Mouse (Mus musculus) forebrain, embryonic 14.5 days (tissue): ENCODE measurements around the gene Gm28539. TPM values are rescaled to one million over a fixed set of nuclear protein-coding genes. Genes with fewer than 3 reads are reported as not detected.

ENCODE experiments used
- ATAC-seq: fragments of 200-750 bp; cut with Nextera tagmentation; 2 replicates; pipeline ENCODE4 v1.8.0; 2017; ENCODE audit warnings: mild to moderate bottlenecking, moderate library complexity
- DNase-seq: peaks from one replicate; pipeline ENCODE4 v3.0.0-alpha.2; 2015; ENCODE audit warnings: low spot score
- H3K27ac ChIP-seq: fragments of 300-500 bp; sonication (generic); 2 replicates; pipeline ENCODE4 v1.5.1; 2014; ENCODE audit warnings: low read depth, mild to moderate bottlenecking, control low read depth, low read length, moderate library complexity
- H3K27me3 ChIP-seq: fragments of 300-500 bp; sonication (generic); replicated peaks from 2 replicates; pipeline ENCODE4 v1.6.1; 2014; ENCODE audit warnings: low read length, control low read depth, mixed read lengths; ENCODE audit not compliant: control insufficient read depth, insufficient read depth
- H3K36me3 ChIP-seq: fragments of 300-500 bp; sonication (generic); 2 replicates; pipeline ENCODE4 v1.6.1; 2014; ENCODE audit warnings: low read length, control low read depth; ENCODE audit not compliant: control insufficient read depth, insufficient read depth
- H3K4me1 ChIP-seq: fragments of 300-500 bp; sonication (generic); 2 replicates; pipeline ENCODE4 v1.6.1; 2014; ENCODE audit warnings: antibody characterized with exemption, low read length, control low read depth; ENCODE audit not compliant: control insufficient read depth, insufficient read depth
- H3K4me2 ChIP-seq: fragments of 300-500 bp; sonication (generic); 2 replicates; pipeline ENCODE4 v1.6.1; 2014; ENCODE audit warnings: mild to moderate bottlenecking, control low read depth, low read length
- H3K4me3 ChIP-seq: fragments of 300-500 bp; sonication (generic); 2 replicates; pipeline ENCODE4 v1.5.1; 2014; ENCODE audit warnings: low read depth, low read length, control low read depth
- H3K9ac ChIP-seq: fragments of 300-500 bp; sonication (generic); 2 replicates; pipeline ENCODE4 v1.6.1; 2014; ENCODE audit warnings: mild to moderate bottlenecking, low read length, control low read depth, moderate library complexity
- H3K9me3 ChIP-seq: fragments of 300-500 bp; sonication (generic); replicated peaks from 2 replicates; pipeline ENCODE4 v1.6.1; 2016; ENCODE audit warnings: low read length, control low read depth, mixed read lengths; ENCODE audit not compliant: control insufficient read depth
- WGBS: fragments of 180-500 bp; shearing (Covaris S2); extraction: QIAGEN DNeasy Blood & Tissue Kit; methylation state at CpG from one replicate; pipeline ENCODE4 v1.1.7; 2014; 5-methylcytosine and 5-hydroxymethylcytosine counted together
- polyA plus RNA-seq: library from polyadenylated mRNA; unstranded; fragments of >200 nt; fragmentation: Nextera tagmentation; extraction: Ambion mirVana; gene quantifications from 2 replicates; pipeline ENCODE4 v1.2.1, GENCODE M21; 2014

Gm28539 gene
- polyA plus RNA-seq, 1 experiment from 2014 or later, result not detected

DNA sequence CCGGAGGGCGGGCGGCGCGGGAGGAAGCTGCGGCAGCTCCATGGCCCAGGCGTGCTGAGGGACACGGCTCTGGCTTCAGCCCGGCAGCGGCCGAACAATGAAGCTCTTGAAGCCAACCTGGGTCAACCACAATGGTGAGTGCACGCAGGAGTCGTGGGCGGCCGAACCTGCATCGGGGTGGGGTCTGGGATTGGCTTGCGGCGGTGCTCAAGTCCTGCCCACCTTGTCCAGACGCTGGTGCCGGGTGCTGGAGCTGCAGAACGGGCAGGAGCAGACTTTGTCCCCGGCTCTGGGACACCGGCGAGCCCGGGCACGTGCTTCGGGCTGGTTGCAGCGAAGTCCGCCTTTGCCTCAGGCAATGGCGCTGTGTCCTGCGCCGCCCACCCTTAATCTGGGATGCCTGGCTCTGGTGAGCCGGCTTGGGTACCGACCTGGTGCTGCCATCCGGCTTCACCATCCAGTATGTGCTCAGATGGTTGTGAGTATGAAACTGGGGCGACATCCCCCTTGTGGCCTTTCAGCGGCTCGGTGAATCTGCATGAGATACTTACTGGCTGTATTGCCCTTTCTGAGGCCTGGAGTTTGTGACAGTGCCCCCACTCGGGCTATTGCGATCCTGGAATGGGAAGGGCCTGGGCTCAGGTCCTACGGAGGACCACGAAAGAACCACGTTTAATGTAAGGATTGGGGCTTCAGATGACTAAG lies 41.2 kb downstream of the Gm28539 start:
- under 1% methylated on average over 35 of the region's 43 CpGs for WGBS
- ATAC-seq (peak; percentile 25), DNase-seq (peak; percentile 74)

DNA sequence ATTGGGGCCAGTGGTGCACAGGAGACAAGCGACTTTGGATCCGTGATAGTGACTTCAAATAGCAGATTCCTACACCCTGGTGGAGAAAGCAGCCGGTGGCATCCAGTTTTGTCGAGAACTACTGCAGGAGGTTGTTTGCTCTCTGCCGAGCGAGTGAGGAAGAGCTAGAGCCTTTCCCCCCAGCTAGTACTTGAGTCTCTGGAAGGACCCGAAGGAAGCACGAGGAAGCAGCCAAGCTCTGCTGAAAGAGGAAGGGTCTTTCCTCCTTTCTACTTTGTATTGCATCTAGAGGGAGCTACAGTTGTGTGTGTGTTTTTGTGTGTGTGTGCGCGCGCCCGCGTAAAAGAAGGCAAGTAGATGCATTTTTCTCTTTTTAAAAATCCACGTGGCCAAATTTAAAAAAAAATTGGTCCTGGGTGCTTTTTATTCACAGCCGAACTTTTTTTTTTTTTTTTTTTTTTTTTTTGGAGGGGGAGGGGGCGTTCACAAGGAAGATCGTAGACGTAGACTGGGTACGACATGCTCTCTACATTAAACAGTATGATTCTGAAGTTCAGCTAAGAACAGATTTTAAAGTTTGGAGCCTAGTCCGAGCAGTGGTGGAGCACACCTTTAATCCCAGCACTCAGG lies 41.8 kb downstream of the Gm28539 start:
- peaks cover 15% of the 10 kb centered on the region; the same call in 1 of the 2 replicates for H3K36me3 ChIP-seq
- no peak for ATAC-seq
- no peaks in the 10 kb centered on the region for H3K27me3 ChIP-seq
- 29% methylated on average over 20 of the region's 20 CpGs for WGBS
- H3K9me3 ChIP-seq, result no peaks in the 10 kb centered on the region
- DNase-seq, result peak; percentile 1
- peak overlapping the region; percentile 94 for H3K27ac ChIP-seq
- H3K4me1 ChIP-seq, result peaks cover 6% of the 10 kb centered on the region
- H3K9ac ChIP-seq, result peak overlapping the region; percentile 97
- H3K4me3 ChIP-seq, result peak overlapping the region; percentile 90
- H3K4me2 ChIP-seq, result peak overlapping the region; percentile 80

More for the DNA sequence above, 41.2 kb downstream of the Gm28539 start:
- Histone ChIP-seq H3K4me3 (peak overlapping the region; percentile 90), H3K9ac (peak overlapping the region; percentile 97), H3K9me3 (no peaks in the 10 kb centered on the region), H3K4me1 (peaks cover 6% of the 10 kb centered on the region), H3K36me3 (peaks cover 22% of the 10 kb centered on the region), H3K4me2 (peak overlapping the region; percentile 80), H3K27me3 (no peaks in the 10 kb centered on the region), H3K27ac (peak overlapping the region; percentile 94)

DNA sequence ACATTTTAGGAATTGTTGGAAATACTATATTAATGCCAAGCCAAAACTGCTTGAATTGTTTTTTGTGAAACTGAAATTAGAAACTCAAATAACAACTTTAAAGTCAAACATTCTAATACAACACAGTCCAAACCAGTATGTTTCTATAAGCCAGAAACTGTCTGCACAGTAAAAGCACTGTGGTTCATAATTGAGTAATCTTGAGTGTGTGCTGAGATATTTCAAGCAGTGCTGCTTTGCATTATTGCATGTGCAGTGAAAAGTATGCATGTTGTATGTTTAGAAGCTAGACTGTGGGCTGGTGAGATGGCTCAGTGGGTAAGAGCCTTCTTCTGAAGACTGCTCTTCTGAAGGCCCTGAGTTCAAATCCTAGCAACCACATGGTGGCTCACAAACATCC lies 47.7 kb downstream of the Gm28539 start:
- Histone ChIP-seq H3K4me1 (peaks cover 5% of the 10 kb centered on the region), H3K36me3 (0 out of 2 replicates have a peak, but pooled peaks cover 3% of the 10 kb centered on the region), H3K9ac (no peak overlapping the region), H3K27me3 (no peaks in the 10 kb centered on the region), H3K27ac (no peak overlapping the region), H3K9me3 (no peaks in the 10 kb centered on the region), H3K4me3 (no peak overlapping the region), H3K4me2 (no peak overlapping the region)
- no peak for DNase-seq
- no peak for ATAC-seq

DNA sequence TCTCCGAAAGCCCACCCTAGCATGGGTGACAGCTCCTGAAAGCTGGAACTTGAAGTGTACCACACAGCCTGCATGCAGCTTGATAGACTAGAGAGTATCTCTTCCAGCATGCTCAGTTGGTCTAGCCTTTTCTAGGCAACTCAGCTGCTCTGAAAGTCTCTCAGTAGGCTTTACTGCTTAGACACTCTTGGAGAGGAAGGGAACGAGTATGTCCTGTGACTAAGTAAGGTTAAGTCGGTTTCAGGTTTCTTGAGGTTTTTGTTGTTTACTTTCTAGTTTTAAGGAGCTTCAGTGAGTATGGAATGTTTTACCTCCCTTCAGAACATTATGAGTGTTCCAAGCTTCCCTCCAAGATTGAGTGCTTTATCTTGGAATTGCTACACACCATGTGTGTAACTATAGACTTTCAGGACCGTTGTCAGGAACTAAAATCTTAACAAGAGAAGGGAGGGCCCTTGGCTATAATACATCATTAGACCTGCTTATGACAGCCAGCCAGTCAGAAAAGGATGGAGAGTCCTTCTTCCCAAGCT lies 57.5 kb downstream of the Gm28539 start:
- H3K4me1 ChIP-seq, result no peaks in the 10 kb centered on the region
- peaks cover 27% of the 10 kb centered on the region for H3K36me3 ChIP-seq
- ATAC-seq (no peak), DNase-seq (no peak)
- WGBS, result 82% methylated on average over 4 of the region's 4 CpGs
- no peak overlapping the region for H3K9ac ChIP-seq
- H3K4me2 ChIP-seq, result no peak overlapping the region
- no peaks in the 10 kb centered on the region for H3K9me3 ChIP-seq
- H3K27ac ChIP-seq, result no peak overlapping the region
- no peaks in the 10 kb centered on the region for H3K27me3 ChIP-seq
- H3K4me3 ChIP-seq, result no peak overlapping the region

DNA sequence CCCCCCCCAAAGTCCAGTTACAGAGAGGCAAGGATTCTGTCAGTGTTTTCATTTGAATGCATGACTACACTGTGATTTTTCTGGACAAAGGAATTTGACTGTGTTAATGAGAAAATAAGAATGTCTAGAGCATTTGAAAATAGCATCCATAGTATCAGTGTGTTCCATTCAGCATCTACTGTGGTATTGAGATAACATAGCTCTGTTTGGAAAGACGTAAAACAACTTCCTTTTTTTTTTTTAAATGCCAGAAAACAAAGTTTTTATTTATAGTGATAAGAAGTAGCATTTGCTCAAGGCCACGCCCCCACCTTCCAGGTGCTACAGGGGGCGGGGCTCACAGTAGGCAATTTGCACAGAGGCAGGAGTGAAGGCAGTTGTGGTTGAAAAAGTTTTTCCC lies 58.9 kb downstream of the Gm28539 start:
- no peak overlapping the region for H3K4me2 ChIP-seq
- H3K4me1 ChIP-seq, result no peaks in the 10 kb centered on the region
- DNase-seq, result no peak
- H3K27me3 ChIP-seq, result no peaks in the 10 kb centered on the region
- H3K36me3 ChIP-seq, result peaks cover 40% of the 10 kb centered on the region
- WGBS, result 88% methylated on average over 3 of the region's 3 CpGs
- H3K9me3 ChIP-seq, result no peaks in the 10 kb centered on the region
- H3K27ac ChIP-seq, result no peak overlapping the region
- no peak for ATAC-seq
- no peak overlapping the region for H3K9ac ChIP-seq
- H3K4me3 ChIP-seq, result no peak overlapping the region

DNA sequence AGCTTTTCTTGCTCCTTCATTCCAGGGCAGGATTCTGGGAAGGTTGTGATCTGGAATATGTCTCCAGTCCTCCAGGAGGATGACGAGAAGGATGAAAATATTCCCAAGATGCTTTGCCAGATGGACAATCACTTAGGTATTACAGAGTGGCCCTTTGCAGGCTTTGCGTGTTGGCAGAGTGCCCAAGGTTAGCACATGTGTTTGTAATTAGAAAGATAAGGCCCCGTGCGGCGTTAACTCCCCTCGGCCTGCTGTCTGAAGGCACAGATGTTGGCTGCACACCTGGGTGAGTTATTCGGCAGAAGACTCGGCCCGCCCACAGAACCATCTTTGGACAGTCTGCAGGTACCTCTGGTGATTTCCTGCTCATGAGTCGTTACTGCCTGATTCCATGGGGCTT lies 60.0 kb downstream of the Gm28539 start:
- Histone ChIP-seq H3K4me1 (no peaks in the 10 kb centered on the region), H3K27me3 (no peaks in the 10 kb centered on the region), H3K4me3 (no peak overlapping the region), H3K27ac (no peak overlapping the region), H3K36me3 (peaks cover 50% of the 10 kb centered on the region), H3K4me2 (no peak overlapping the region), H3K9ac (no peak overlapping the region), H3K9me3 (no peaks in the 10 kb centered on the region)
- peak; percentile 1 for DNase-seq
- WGBS, result 87% methylated on average over 10 of the region's 10 CpGs
- no peak for ATAC-seq

DNA sequence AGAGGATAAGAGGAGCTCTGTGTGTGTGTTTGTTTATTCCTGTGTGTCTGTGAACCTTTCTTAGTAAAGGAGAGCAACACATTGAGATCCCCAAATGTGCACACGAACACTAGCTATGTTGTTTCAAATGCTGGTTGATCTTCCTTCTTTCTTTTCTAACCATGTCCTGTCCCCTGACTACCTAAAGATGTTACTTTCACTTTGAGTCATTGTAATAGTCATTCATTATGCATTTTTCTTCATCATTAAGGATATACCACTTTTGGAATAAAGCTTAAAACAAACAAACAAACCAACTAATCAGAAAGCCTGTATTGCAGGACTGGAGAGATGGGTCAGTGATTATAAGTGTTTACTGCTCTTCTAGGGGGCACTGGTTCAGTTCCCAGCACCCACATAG lies 69.3 kb downstream of the Gm28539 start:
- Histone ChIP-seq H3K4me3 (no peak overlapping the region), H3K27ac (no peak overlapping the region), H3K9ac (no peak overlapping the region), H3K9me3 (no peaks in the 10 kb centered on the region), H3K27me3 (no peaks in the 10 kb centered on the region), H3K36me3 (peaks cover 59% of the 10 kb centered on the region), H3K4me1 (no peaks in the 10 kb centered on the region), H3K4me2 (no peak overlapping the region)
- no peak for DNase-seq
- 97% methylated on average over 1 of the region's 1 CpGs for WGBS
- no peak for ATAC-seq

DNA sequence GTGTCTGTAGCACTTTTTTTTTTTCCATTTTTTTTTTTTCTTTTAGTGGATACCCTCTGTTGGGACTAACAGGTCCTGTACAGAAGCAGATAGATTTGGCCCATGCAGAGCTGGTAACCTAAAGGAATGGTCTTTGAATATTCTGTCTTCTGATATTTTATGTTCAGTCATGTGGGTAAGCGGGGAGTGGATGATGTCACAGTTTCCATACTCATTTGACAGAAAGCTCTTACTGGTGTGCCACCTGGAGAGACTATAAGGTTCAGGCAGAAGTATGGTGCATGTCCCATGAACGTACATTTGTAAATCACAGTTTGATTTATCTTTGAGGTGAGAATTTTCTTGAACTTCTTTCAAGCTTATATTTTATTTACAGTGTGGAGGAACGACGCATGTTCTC lies 79.7 kb downstream of the Gm28539 start:
- Histone ChIP-seq H3K27me3 (no peaks in the 10 kb centered on the region), H3K27ac (no peak overlapping the region), H3K9ac (no peak overlapping the region), H3K36me3 (peaks cover 69% of the 10 kb centered on the region), H3K9me3 (no peaks in the 10 kb centered on the region), H3K4me2 (no peak overlapping the region), H3K4me1 (no peaks in the 10 kb centered on the region), H3K4me3 (no peak overlapping the region)
- 94% methylated on average over 4 of the region's 4 CpGs for WGBS
- DNase-seq (no peak), ATAC-seq (no peak)

DNA sequence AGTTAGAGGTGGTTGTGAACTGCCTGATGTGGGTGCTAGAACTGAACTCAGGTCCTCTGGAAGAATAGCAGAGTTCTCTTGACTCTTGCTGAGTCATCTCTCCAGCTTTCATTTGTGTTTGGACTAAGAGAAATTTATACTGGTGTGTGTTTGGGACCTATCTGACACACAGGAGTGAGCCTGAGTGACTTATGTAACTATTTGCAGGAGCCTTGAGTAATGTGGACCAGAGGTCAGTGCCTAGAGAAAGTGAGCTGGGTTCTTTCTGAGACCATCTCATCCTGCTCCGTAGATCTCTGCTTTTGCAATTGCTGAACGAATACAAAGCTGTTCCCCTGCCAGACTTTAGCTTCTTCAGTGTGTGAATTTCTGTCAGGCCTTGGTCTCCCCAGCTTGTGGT lies 85.4 kb downstream of the Gm28539 start:
- DNase-seq (no peak), ATAC-seq (no peak)
- H3K4me1 ChIP-seq, result no peaks in the 10 kb centered on the region
- H3K9me3 ChIP-seq, result no peaks in the 10 kb centered on the region
- no peaks in the 10 kb centered on the region for H3K27me3 ChIP-seq
- no peak overlapping the region for H3K27ac ChIP-seq
- no peak overlapping the region for H3K4me3 ChIP-seq
- 94% methylated on average over 2 of the region's 2 CpGs for WGBS
- H3K36me3 ChIP-seq, result peaks cover 94% of the 10 kb centered on the region
- no peak overlapping the region for H3K4me2 ChIP-seq
- no peak overlapping the region for H3K9ac ChIP-seq
